Mouse (Mus musculus): ENCODE measurements around the gene Fam114a2.
A peak's percentile ranks its signal among the peaks of the same experiment; 100 is the strongest.

Gene Fam114a2

DNA sequence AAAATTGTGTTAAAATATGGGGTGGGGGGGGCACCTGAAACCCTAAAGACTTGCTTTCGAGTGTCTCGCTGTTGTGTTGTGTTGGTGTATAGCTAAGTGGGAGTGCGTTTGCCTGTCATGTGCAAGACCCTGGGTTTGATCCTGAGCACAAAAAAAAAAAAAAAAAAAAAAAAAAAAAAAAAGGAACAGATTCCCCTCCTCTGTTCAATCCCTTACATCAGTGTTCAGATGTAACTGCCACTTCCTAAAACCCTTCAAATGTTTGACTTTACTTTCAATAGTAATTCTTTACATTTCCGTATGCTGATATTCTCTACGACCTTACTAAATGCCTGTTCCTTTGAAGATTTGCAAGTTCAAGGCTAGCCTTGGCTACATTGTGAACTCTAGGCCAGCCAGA, 887 bp upstream of the Fam114a2 start:
- DNase-seq (ENCODE audit: low read depth, low spot score), result no peak

DNA sequence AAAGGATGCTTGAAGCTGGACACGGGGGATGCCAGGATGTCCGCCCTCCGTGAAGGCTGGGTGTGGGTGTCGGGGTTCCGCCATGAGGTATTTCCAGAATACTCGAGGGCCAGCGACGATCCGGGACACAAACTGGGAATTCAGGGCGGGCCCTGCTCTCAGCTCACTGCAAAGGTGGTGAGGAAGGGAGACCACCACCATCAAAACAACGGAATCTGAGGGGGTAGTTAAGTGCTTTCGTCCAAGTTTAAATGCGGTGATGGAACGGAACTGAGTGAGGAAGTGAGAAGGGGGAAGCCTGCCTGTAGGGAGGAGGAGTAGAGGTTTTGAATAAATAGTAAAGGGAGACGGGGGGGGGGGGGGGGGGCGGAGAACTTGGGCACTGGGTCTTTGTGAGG, 333 bp upstream of the Fam114a2 start:
- no peak for DNase-seq (ENCODE audit: low read depth, low spot score)

DNA sequence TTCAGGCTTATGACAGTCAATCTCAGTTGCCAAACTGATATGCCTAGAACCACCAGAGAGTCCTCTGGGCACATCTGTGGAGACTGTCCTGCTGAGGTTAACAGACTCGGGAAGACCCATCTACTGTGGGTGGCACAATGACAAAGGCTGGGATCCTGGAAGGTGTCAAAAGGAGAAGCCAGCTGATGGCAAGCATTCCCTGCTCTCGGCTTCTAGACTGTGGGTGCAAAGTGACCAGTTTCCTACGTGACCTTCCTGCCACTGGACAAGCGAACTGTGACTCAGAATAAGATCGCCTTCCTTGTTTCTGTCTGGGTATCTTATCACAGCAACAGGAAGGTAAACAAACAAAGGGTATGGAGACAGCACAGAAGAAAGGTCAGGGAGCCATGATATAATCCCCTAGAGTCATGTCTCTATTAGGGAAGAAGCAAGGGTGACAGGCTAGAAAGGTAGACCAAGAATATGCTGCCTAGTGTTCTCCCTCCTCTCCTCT, 1.4 kb downstream of the Fam114a2 start:
- no peak for DNase-seq (ENCODE audit: low read depth, low spot score)

DNA sequence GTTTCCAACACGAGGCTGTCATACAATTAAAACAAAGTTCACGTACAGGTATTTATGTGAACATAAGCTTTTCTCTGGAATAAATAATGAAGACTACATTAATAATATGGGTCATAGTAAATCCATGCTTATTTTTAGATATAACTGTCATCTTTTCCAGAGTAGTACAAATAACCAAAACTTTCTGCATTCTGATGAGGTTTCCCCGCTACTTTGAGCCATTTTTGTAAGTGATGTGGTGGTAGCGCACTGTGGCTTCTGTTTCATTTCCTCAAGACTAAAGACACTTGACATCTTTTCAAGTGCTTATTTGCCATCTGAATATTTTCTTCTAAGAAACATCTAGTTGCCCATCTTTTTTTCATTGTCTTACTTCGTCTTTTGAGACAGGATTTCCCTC, 3.2 kb downstream of the Fam114a2 start:
- DNase-seq (ENCODE audit: low read depth, low spot score), result no peak

DNA sequence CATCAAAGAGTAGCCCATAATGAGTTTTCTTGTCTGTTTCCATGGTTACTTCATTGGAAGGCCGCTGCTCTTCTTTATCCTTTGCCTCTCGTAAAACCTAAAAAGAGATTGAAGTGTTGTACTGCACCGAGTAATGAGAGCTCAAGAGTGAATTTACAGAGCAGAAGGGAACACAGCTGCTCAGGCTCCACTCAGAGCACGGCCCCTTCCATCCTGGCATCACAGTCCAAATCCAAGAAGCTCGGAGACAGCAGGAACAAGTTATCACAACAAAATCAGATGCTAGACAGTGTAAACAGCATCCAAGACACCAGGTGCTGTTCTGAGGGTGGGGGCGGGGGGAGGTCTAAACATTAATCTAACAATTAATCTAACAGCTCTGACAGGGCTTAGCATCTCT, 11.5 kb downstream of the Fam114a2 start:
- peak; percentile 46 for DNase-seq (ENCODE audit: low read depth, low spot score)

DNA sequence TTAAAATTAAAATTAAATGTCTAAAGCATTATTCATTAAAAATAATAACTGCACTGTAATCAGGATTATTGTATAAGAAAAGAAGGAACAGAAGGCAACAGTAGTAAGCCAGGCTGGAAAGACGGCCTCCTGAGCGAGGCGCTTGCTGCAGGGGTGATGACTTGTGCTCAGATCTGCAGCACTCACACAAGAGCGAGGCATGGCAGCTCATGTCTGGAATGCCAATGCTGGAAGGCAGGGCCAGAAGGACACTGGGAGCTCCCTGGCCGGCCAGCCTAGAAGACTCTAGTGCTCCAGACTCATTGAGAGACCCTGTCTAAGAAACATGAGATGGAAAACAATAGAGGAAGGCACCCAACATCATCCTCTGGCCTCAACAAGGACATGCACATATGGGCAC, 15.3 kb downstream of the Fam114a2 start:
- DNase-seq (ENCODE audit: low read depth, low spot score), result no peak

DNA sequence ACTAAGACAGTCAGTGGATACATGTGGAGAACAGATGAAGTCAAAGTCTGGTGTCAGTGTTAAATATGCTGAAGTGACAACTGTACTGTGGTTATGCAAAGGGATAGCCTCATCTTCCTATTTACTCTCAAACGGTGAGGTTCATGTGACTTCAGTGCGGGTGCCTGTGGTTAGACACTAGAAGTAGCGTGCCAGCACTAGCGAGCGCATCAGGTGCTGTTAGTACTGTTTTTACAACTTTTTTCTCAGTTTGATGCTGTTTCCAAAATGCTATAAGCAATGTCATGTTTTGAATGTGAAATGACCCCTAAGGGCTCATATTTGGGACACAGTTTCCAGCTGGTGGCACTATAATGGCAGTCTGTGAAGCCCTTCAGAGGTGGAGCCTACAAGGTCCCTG, 20.2 kb downstream of the Fam114a2 start:
- no peak for DNase-seq (ENCODE audit: low read depth, low spot score)

DNA sequence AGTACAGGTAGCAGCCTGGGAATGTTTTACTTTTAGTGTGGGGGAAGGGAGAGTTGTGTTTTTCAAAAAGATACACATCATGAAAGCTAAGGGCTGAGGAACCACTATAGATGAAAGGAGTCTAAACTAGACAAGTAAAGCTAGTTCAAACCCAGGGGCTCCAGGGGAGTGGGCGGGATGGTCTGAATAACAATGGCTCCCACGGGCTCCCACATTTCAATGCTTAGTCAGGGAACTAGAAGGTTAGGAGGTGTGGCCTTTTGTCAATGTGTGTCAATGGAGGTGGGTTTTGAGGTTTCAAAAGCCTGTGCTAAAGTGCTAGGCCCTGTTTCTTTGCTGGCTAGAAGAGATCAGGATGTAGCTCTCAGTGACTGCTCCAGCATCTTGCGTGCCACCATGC, 20.7 kb downstream of the Fam114a2 start:
- DNase-seq (ENCODE audit: low read depth, low spot score), result no peak

DNA sequence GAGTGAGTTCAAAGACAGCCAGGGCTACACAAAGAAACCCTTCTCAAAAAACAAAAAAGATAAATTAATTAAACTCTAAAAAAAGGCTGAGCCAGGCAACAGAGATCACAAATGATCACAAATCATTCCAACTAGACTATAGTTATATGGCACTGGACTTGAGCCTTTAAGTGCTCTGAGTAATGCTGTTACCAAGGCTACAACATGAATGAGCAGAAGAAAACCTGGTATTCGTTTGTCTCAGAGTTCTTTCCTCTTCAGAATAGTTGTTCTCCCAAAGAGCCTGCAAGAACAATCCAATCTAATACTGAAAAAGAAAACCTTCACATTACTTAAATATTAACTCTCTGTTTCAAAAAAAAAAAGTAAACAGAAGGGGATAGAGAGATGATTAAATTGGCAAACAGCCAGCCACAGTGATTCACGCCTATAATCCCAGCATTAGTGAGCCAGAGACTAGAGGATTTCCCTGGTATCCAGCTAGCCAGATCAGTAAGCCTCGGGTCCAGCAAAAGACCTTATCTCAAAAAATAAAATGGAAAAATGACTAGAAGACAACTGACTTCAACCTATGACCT, 21.9 kb downstream of the Fam114a2 start:
- DNase-seq (ENCODE audit: low read depth, low spot score), result no peak

DNA sequence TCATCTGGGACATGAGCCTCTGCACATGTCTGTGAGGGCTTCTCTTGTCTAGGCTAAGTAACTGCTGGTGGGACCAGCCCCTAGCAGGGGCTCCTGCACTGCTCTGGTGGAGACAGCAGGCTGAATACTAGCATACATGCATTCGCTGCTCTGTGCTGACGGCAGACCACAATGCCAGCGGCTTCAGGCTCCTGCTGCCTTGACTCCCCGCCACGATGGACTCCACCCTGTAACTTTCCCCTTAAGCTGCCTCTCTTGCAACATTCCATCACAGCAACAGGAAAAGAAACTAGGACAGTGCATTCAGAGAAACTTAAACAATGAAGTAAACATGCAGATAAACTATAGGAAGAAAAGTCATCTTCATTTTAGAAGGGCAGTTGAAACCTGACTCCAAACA, 30.0 kb downstream of the Fam114a2 start:
- DNase-seq (ENCODE audit: low read depth, low spot score), result no peak

DNA sequence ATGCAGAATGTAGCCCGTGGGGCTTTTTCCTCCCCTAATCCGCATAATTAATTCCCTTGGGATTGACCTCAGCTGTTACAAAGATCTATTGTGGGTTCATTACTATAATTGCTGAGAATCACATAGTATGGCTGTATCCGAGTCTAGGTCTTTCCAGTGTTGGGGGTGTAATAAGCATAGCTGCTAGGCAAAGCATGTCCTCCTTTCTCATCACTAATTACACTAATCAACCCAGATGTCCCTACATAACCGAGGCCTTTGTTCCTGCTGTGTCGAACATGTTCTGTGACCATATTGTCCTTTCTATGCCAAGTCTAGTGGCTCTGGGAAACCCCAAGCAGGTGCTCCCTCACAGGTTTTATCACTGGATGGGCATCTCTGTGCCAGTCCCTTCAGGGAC, 40.3 kb downstream of the Fam114a2 start:
- no peak for DNase-seq (ENCODE audit: low read depth, low spot score)

DNA sequence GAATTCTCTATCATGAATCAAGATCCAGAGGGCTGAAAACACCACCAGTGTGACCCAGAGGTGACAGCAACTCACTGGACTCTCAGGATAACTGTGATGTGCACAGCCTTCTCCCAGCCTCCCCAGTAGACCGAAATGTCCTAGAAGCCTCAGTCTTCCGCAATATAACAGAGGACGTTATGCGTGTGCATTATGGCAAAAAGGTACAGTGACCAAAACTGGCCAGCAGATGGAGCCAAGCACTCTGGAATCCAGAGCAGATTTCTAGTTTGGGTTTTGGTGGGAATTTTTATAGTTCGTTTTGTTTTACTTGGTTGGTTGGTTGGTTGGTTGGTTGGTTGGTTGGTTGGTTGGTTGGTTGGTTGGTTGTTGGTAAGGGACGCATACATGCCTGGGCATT, 43.3 kb downstream of the Fam114a2 start:
- DNase-seq (ENCODE audit: low read depth, low spot score), result no peak

DNA sequence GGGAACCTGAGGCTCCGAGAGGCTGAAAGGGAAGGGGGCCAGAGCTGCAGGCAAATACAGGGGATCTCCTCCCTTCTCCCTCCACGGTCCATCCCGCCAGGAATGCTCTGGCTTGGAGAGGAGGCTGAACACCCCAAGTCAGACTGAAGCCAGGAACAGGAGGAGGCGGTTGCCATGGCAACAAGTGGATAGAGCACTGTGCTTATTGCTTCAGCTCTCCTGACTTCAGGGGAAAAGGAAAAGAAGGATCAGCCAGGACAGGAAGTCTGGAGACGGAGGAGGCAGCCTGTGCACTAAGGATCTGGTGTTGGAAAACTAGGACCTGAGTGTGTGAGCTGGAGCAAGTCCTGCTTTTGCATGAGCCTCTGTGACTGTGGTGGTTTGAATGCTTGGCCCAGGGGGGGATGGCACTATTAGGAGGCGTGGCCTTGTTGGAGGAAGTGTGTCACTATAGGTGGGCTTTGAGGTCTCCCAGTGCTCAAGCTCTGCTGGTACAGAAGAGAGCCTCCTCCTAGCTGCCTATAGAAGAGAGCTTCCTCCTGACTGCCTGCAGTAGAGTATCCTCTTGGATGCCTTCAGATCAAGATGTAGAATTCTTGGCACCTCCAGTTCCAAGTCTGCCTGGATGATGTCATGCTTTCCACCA, 44.0 kb downstream of the Fam114a2 start:
- peak; percentile 37 for DNase-seq (ENCODE audit: low read depth, low spot score)

DNA sequence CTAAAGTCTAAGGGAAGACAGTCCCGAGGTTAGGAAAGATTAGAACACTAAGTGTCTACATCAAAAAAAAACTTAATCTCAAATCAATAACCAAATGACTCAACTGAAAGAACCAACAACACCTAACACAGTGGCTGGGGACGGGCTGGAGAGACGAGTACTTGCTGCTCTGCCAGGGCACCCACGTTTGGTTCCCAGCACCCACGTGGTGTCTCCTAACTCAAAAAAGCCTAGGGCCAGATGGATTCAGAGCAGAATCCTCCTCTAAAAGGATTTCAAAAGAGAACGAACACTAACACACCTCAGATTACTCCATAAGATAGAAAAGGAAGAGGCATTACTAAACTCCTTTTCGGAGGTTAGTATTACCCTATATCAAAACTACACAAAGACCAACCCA, 47.4 kb downstream of the Fam114a2 start:
- no peak for DNase-seq (ENCODE audit: low read depth, low spot score)

DNA sequence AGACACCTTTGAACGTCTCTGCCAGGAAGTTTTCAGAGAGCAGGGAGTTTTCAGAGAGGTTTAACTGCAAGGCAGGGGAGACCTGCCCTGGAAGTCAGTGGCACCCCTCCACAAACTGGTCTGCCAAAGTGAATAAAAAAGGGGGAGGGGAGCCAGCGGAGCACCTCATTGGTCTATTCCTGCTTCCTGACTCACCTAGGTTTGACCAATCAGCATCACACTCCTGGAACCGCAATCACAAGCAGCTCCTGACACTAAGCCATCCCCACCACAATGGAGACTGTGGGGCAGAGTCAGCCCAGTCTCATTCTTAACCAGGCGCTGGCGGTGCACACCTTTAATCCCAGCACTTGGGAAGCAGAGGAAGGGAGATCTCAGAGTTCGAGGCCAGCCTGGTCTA, 48.4 kb downstream of the Fam114a2 start:
- no peak for DNase-seq (ENCODE audit: low read depth, low spot score)

DNA sequence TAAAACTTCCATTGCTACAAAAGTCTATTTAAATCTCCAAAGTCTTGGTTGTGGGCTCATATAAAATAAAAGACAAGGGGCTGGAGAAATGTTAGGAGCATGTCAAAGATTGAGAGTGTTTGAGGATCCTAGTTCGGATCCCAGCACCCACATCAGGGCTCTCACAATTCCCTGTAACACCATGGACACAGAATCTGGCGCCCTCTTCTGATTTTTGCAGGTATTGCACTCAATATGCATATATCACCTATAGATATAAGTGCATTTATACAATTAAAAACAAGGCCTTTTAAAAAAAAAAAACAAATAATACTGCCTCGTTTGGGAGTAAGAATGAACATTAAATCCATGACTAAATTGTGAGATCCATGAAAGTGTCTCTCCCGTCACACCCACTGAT, 49.7 kb downstream of the Fam114a2 start:
- no peak for DNase-seq (ENCODE audit: low read depth, low spot score)

DNA sequence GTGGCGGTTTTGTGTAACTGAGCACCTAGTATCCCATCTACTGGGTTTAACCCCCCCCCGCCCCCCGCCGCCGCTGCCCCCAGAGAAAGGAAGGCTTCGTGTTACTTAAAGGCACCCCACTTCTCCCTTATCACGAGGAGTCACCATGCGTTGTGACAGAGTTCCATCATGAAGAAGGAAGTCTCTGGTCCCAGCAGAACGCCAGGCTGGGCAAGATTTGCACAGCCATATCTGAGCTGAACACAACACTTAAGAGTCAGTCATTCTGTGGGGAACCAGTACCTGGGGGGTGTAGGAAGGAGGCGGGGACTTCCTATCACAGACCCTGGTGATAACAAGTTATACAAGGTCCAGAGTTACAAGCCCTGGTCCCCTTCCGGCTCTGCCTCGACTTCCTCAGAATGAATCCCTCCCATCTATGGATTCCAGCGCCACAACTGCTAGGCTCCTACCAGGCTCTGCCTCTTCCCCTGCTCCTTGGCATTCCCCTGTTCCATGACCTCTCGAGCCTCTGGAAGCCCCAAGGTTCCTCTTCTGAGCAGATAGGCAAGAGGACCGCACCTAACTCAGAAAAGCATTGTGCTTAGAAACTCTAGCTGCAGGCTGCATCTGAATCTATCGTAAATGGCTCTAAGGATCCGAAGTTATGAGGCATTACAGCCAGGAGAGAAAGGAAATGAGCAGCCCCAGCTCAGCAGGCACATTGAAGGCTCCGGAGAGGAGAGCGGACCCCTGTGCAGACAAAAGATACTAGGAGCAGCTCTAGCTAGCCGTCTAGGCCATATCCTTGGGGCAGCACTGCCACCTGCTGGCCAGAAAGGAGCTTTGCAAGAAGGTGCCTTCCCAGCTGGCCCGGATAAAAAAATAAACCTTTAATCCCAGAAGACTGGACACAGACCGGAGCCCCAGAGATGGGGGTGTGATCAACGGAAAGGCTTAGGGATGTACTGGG, 51.0 kb downstream of the Fam114a2 start:
- peak; percentile 52 for DNase-seq (ENCODE audit: low read depth, low spot score)

DNA sequence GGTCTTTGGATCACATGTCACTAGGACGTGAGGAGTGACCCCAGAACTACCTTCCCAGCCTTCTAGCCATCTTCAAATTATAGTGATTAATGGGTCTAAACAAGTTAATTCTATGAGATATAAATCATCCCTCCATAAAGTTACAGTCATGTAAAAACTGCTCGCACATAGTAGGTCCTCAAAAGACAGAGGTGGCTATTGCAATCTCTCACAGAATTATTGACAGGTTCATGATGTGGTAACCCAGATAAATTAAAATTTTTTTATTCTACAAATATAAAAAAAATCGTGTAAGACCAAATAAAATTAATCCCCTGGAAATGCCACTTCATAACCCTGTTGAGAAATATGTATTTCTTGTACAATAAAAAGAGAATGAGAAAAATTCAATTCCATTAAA, 52.6 kb downstream of the Fam114a2 start:
- DNase-seq (ENCODE audit: low read depth, low spot score), result no peak

DNA sequence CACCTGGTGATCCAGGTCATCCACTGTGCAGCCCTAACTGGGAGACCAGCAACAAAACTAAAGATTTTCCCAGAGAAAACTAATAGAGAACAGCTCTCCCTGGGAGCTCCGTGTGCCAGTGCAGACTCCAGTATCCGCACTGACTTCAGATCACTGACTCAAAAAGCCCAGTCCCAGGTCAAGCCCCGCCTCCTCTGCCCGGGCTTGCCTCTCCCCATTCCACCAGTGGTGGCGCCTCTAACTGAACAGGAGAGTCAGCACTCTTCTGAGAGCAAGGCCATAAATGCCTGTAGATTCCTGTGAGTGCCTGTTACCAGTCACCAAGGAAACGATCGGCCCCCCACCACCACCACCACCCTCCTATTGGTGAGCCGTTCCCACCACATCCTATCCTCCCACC, 53.4 kb downstream of the Fam114a2 start:
- DNase-seq (ENCODE audit: low read depth, low spot score), result no peak

DNA sequence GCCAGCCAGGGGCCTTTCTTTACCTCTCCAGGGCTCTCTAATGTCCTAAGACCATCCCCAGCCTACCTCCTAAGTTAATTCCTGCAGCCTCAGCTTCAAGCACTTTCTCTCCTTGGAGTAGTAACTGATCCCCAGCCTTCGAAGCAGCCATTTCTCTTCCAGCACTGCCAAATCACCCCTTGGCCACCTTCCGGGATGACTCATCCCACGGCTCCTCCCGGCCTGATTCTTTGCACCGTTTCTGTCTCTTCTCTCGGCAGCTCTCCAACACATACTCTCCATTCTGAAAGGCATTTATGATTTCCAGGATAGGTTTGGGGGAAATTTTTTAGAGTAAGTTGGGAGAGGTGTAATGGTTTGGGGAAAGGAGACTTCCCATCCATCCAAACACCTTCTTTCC, 58.7 kb downstream of the Fam114a2 start:
- no peak for DNase-seq (ENCODE audit: low read depth, low spot score)

DNA sequence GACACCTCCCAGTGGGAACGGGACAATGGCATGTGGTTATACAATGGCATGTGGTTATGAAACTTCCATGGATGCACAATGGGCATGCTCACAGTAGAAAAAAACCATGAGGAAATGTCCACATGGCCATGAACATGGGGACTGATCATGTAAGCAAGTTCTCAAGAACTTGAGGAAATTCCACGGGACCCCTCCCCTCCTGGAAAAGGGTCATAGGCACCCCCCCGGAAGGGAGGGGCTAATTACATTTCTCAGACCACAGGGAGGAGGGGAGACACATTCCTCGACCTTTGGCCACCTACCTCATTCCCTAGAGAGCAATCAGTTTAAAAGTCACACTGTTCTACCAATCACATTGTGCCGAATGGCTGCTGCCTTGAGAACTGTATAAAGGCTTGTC, 64.0 kb downstream of the Fam114a2 start:
- DNase-seq (ENCODE audit: low read depth, low spot score), result no peak

DNA sequence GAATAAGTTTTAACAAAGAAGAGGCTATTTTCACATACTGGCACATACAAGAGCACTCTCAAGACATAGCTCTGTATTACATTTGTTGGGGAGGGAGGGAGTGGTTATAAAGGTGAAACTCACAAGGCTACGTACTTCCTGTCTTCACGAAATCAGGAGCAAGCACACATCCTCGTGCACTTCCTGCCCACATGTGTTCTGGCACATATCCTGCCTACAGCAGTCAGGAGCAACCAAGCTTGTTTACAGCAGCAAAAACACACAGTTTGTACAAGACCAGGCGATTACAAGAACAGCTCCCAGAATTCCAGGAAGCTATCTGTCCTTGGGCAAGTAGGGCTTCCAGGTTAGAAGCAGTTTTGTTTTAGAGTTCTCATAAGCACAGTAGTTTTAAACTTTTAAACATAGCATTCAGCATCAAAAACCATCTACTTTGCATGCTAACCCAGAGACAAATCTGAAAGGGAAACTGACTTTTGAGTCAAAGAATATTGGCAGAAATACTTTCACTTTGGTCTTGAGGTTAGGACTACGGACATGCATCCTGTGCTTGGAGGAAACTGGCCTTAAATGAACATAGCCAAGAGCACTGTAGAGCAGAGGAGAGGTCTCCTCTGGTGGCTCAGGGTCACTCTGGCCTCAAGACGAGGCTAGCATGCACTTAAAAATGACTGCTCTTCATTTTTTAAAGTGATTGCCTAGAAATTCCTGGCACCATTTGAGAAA, 73.0 kb downstream of the Fam114a2 start:
- no peak for DNase-seq (ENCODE audit: low read depth, low spot score)

All from brain, embryonic 18.5 days (tissue).